Mouse (Mus musculus): ENCODE measurements at regions not wholly inside any gene's neighbourhood (a gene's known extent, or its start where the extent isn't known, plus 50 kb on each side); places are given as distances from the start of the nearest gene placed in this dataset.

DNA sequence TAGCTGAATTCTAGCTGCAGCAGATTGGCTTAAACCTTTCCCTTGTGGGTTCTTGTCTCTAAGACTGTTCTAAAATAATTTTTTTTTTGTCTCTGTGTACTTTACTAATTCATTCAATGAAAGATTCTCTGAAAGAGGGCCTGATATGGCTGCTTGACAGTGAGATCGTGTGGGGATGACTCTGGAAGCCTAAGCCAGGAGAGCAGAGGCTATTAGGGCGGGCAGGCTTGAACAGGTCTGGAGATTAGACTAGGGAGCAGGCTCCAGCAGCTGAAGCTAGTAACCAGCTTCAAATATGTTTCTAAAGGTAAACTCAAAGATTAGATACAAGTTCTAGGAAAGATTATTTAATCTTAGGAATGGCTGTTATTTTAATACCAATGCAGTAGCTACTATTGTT lies 491.9 kb downstream of the Plcl1 start:
- no peak overlapping the region for H3K4me3 ChIP-seq
- no peak overlapping the region for H3K4me2 ChIP-seq (replicated peaks)
- H3K27me3 ChIP-seq: peaks cover 38% of the 10 kb centered on the region
- no peak overlapping the region for H3K9ac ChIP-seq (replicated peaks)
- WGBS: 54% methylated on average over 2 of the region's 2 CpGs
- no peaks in the 10 kb centered on the region for H3K9me3 ChIP-seq
- no peak for ATAC-seq (ENCODE audit: low FRiP score, low read depth)
- H3K4me1 ChIP-seq: no peaks in the 10 kb centered on the region
- H3K36me3 ChIP-seq: no peaks in the 10 kb centered on the region
- no peak overlapping the region for H3K27ac ChIP-seq (replicated peaks)

DNA sequence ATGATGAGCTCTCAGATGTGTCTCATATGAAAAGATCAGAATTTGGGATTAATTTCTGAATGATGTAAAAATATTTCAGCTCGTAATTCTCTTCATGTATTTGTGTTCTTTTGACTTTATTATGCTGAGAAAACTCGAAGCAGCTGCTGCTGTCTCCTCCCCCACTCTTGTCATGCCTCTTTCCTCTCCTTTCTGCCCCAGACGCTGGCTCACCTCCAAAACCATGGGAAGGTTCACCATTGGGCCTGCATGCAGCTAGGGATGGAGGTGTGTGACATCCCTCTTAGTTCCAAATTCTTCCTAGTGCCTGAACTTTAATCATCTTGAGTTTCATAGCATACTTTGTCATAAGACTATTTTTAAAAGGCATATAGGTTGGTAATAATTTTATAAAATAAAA lies 492.3 kb downstream of the Plcl1 start:
- Histone ChIP-seq H3K4me2 (replicated peaks) (no peak overlapping the region), H3K9ac (replicated peaks) (no peak overlapping the region), H3K27me3 (peaks cover 33% of the 10 kb centered on the region), H3K27ac (replicated peaks) (no peak overlapping the region), H3K9me3 (no peaks in the 10 kb centered on the region), H3K36me3 (no peaks in the 10 kb centered on the region), H3K4me1 (no peaks in the 10 kb centered on the region), H3K4me3 (no peak overlapping the region)
- no peak for ATAC-seq (ENCODE audit: low FRiP score, low read depth)
- WGBS: 44% methylated on average over 3 of the region's 3 CpGs

DNA sequence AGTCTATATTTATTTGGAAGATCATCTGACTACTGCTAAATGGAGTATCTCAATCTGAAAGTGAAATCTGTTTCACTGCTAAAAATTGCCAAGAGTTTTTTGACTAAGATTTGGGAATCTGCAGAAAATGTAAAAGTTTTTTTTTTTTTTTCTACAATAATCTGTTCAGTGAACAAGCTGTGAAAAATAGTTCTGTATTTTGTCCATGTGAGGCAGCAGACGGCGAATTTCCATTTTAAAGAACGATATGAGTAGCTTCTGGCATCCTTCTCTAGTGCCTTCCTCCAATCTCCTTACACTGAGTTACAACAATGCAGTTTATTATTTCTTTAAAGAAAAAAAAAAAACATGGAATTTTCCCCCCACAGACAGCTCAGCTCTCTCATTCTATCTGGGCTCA lies 494.3 kb downstream of the Plcl1 start:
- Histone ChIP-seq H3K27me3 (peaks cover 24% of the 10 kb centered on the region), H3K4me3 (no peak overlapping the region), H3K4me1 (no peaks in the 10 kb centered on the region), H3K9me3 (no peaks in the 10 kb centered on the region), H3K9ac (replicated peaks) (no peak overlapping the region), H3K4me2 (replicated peaks) (no peak overlapping the region), H3K27ac (replicated peaks) (no peak overlapping the region), H3K36me3 (no peaks in the 10 kb centered on the region)
- ATAC-seq (ENCODE audit: low FRiP score, low read depth): no peak
- WGBS: 51% methylated on average over 3 of the region's 3 CpGs

DNA sequence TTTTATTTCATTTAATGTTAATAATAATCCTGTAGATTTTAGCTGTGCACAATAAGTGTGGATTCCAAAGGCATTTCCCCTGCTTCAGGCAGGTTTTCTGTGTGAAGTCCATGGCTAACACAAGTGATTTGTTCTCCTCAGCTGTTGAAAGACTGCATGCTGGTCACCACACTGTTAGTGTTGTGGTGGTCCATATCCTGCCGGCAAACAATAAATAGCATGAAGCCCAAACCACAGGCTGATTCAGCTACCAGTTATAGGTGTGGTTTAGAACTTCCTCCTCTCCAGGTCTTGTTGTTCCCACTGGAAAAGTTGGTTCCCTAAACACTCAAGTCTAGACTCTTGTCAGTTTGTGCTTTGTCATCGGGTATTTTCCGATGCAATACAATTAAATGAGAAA lies 497.5 kb downstream of the Plcl1 start:
- Histone ChIP-seq H3K4me2 (replicated peaks) (no peak overlapping the region), H3K9ac (replicated peaks) (no peak overlapping the region), H3K36me3 (no peaks in the 10 kb centered on the region), H3K4me1 (no peaks in the 10 kb centered on the region), H3K4me3 (no peak overlapping the region), H3K27ac (replicated peaks) (no peak overlapping the region), H3K9me3 (peaks cover 3% of the 10 kb centered on the region; the same call in 1 of the 2 replicates), H3K27me3 (peaks cover under 1% of the 10 kb centered on the region; the same call in 1 of the 2 replicates)
- no peak for ATAC-seq (ENCODE audit: low FRiP score, low read depth)
- WGBS: 94% methylated on average over 3 of the region's 3 CpGs

DNA sequence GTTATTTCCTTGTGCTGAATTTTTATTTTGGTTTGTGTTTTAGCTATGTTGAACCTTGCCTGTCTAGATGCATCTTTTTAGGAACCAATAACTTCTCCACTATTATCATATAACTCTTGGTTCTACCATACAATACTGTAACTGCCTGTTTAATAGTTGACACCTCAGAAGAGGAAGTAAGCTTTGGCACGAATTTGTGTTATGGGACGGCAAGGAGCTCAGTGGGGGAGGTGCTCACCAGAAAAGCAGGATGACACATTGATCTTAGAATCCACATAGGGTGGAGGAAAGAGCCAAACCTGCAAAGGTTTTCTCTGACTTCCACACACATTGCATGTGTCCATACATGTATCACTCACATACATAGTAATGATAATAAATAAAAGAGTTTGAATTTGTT lies 498.9 kb downstream of the Plcl1 start:
- Histone ChIP-seq H3K4me2 (replicated peaks) (no peak overlapping the region), H3K27me3 (no peaks in the 10 kb centered on the region), H3K36me3 (no peaks in the 10 kb centered on the region), H3K9ac (replicated peaks) (no peak overlapping the region), H3K4me1 (no peaks in the 10 kb centered on the region), H3K27ac (replicated peaks) (no peak overlapping the region), H3K4me3 (no peak overlapping the region), H3K9me3 (peaks cover 3% of the 10 kb centered on the region; the same call in 1 of the 2 replicates)
- ATAC-seq (ENCODE audit: low FRiP score, low read depth): no peak
- WGBS: 90% methylated on average over 2 of the region's 2 CpGs

DNA sequence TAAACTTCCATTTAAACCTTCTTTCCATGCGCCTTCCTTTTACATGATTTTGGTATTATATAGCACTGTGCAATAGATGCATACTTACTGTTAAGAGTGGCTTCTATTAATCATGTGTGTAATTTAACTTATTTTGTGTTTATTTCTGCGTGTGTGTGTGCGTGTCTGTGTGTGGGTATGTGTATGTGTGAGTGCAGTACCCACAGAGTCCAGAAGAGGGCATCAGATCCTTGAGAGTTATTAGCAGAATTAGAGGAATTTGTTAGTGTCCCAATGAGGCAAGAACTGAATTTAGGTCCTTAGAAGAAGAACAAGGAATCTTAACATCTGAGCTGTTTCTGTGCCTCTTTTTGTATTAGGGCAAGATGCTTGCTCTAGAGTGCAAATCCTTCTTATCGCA lies 499.5 kb downstream of the Plcl1 start:
- 96% methylated on average over 4 of the region's 4 CpGs for WGBS
- Histone ChIP-seq H3K9ac (replicated peaks) (no peak overlapping the region), H3K36me3 (no peaks in the 10 kb centered on the region), H3K27ac (replicated peaks) (no peak overlapping the region), H3K4me2 (replicated peaks) (no peak overlapping the region), H3K4me3 (no peak overlapping the region), H3K9me3 (peaks cover 3% of the 10 kb centered on the region; the same call in 1 of the 2 replicates), H3K27me3 (no peaks in the 10 kb centered on the region), H3K4me1 (no peaks in the 10 kb centered on the region)
- no peak for ATAC-seq (ENCODE audit: low FRiP score, low read depth)

DNA sequence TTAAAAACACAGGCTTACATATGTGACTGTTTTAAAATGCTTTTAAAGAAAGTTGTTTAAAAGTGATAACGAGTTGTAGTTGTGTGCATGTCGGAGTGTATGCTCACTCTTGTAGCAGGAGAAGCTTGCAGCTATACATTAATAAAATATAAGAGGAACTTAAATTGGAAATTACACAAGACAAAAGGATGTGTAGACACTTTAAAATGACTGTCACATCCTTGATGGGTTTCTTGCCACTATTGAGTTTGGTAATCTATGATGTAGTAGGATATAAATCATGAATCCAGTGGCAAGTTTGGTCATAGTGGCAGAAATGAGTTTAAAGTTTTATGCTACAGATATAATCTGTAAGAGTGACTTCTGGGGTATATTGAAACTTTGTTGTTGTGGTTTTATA lies 504.3 kb downstream of the Plcl1 start:
- H3K4me1 ChIP-seq: no peaks in the 10 kb centered on the region
- peaks cover 3% of the 10 kb centered on the region; the same call in 1 of the 2 replicates for H3K9me3 ChIP-seq
- H3K27me3 ChIP-seq: no peaks in the 10 kb centered on the region
- no peak for ATAC-seq (ENCODE audit: low FRiP score, low read depth)
- H3K27ac ChIP-seq (replicated peaks): no peak overlapping the region
- H3K4me2 ChIP-seq (replicated peaks): no peak overlapping the region
- no peaks in the 10 kb centered on the region for H3K36me3 ChIP-seq
- 91% methylated on average over 2 of the region's 2 CpGs for WGBS
- H3K4me3 ChIP-seq: no peak overlapping the region
- no peak overlapping the region for H3K9ac ChIP-seq (replicated peaks)

DNA sequence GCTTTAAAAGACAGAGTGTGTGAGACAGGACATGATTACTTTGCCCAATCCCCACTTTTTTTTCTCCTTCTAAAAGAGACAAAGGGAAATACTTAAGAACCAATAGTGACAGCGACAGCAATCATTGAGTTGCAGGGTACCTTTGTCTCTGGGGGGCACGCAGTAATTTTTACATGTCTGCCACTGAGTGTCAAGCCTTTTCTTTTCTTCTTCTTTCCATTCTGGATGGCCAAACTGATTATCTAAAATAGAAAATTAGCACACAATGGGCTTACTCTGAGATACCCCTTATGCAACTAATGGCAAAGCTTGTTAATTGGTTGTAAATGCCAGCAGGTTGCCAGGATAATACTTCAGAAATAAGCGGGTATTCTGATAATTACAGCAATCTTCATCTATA lies 508.6 kb downstream of the Plcl1 start:
- Histone ChIP-seq H3K9me3 (no peaks in the 10 kb centered on the region), H3K27ac (replicated peaks) (no peak overlapping the region), H3K9ac (replicated peaks) (no peak overlapping the region), H3K4me2 (replicated peaks) (no peak overlapping the region), H3K27me3 (no peaks in the 10 kb centered on the region; the same call in 1 of the 2 replicates), H3K36me3 (no peaks in the 10 kb centered on the region), H3K4me1 (no peaks in the 10 kb centered on the region), H3K4me3 (no peak overlapping the region)
- ATAC-seq (ENCODE audit: low FRiP score, low read depth): no peak
- 75% methylated on average over 3 of the region's 3 CpGs for WGBS

DNA sequence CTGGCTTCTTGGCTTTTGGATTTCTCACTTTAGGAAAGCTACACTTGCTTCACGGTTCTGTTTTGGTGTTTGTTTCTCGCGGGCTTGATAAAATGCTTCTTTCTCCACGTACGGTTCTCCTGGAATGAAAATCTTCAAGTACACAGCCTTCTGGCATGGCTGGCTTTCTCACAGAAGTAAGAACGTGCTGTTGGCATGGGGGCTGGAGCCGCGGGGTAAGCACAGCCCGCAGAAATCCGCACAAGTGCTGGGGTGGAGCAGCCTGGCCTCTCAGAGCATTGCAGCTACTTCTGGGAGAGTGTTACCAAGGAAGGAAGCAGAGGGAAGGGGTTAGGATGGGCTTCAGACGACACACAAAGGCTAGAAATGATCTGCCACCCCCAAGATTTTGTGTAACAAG lies 510.2 kb downstream of the Plcl1 start:
- H3K4me2 ChIP-seq (replicated peaks): no peak overlapping the region
- H3K27ac ChIP-seq (replicated peaks): no peak overlapping the region
- WGBS: 64% methylated on average over 11 of the region's 11 CpGs
- H3K4me3 ChIP-seq: no peak overlapping the region
- no peaks in the 10 kb centered on the region; the same call in 1 of the 2 replicates for H3K27me3 ChIP-seq
- no peaks in the 10 kb centered on the region for H3K36me3 ChIP-seq
- H3K9ac ChIP-seq (replicated peaks): no peak overlapping the region
- ATAC-seq (ENCODE audit: low FRiP score, low read depth): no peak
- H3K4me1 ChIP-seq: no peaks in the 10 kb centered on the region
- H3K9me3 ChIP-seq: no peaks in the 10 kb centered on the region

DNA sequence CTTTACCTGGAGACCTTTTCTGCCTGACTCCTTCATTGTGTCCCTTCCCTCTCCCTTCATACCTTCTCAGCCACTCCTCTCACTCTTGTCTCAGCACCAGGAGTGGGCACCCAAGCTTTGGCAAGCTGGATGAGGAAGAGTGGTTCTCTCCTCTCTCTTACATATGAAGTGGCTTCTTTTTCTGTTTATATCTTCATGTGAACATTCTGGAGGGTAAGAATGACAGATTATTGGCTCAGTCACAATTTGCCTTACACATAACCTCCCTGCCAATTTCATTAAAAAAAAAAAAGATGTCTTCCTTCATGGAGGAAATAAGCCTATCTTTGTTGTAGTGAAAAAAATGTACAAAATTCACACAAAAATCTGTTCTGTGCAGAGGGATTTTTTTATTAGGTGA lies 513.8 kb downstream of the Plcl1 start:
- ATAC-seq (ENCODE audit: low FRiP score, low read depth): no peak
- H3K27me3 ChIP-seq: no peaks in the 10 kb centered on the region; the same call in 1 of the 2 replicates
- H3K9me3 ChIP-seq: no peaks in the 10 kb centered on the region
- H3K9ac ChIP-seq (replicated peaks): no peak overlapping the region
- no peak overlapping the region for H3K4me3 ChIP-seq
- no peak overlapping the region for H3K4me2 ChIP-seq (replicated peaks)
- no peak overlapping the region for H3K27ac ChIP-seq (replicated peaks)
- H3K4me1 ChIP-seq: no peaks in the 10 kb centered on the region
- H3K36me3 ChIP-seq: no peaks in the 10 kb centered on the region

DNA sequence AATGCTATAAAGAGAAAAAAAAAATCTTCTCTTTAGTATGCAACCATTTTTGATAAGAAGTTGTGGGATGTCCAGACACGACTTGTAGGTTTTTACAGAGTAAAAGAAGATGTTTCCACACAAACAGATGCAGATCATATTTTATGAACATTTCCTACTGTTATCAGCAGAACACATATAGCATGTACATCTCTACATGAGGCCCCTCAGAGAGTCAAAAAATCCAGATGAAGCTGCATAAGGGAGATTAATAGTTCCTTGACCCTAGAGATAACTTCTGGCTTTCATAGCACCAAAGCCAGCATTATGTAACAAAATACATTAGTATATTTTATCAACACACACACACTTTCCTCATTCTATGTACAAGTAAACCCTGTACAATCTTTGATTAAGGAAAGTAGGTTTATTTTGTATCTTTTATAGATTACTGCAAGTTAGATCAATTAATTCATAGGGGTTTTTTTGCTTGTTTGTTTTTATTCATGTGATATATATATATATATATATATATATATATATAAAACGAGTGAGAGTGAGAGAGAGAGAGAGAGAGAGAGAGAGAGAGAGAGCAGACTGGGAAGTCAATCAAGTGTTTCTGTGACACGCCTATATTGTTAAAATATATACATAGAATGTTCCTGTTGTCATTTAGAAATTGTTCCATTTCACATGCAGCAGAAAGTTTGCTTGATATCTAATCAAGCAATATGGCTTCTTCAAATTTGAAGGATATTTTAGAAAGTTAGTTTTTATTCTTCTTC lies 541.2 kb downstream of the Plcl1 start:
- no peak overlapping the region for H3K27ac ChIP-seq (replicated peaks)
- no peak overlapping the region for H3K4me2 ChIP-seq (replicated peaks)
- H3K9me3 ChIP-seq: no peaks in the 10 kb centered on the region
- 76% methylated on average over 3 of the region's 3 CpGs for WGBS
- no peak overlapping the region for H3K9ac ChIP-seq (replicated peaks)
- no peaks in the 10 kb centered on the region for H3K4me1 ChIP-seq
- no peaks in the 10 kb centered on the region for H3K27me3 ChIP-seq
- H3K36me3 ChIP-seq: no peaks in the 10 kb centered on the region
- no peak for ATAC-seq (ENCODE audit: low FRiP score, low read depth)
- no peak overlapping the region for H3K4me3 ChIP-seq

DNA sequence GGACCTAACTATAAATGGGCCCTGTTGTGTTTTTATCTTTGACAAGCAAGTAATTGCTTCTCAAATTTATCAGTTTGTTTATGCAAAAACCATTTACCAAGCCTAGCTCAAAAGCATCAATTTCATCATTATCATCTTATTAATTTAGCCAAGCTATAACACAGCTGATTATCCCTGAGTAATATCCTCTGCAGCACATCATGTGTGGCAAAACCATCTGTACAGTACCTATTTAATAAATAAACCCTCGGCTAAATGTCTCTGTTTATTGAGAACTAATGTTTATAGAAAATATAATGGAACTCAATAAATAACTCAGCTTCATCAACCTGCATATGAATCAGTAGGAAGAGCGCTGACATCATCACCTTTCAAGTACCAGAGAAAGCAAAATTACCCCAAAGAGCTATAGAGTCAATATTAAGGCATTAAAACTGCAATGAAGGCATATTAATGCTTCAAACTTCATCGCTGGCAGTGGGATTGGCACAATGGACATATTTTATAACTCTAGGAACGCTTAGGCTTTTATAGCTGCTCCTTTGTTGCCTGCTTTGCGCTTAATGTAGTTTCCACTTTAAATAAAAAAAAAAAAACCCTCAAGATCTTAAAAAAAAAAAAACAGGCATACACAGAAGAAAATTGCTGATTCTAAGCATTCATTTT lies 542.0 kb downstream of the Plcl1 start:
- Histone ChIP-seq H3K4me1 (no peaks in the 10 kb centered on the region), H3K27me3 (no peaks in the 10 kb centered on the region), H3K36me3 (no peaks in the 10 kb centered on the region), H3K4me3 (no peak overlapping the region), H3K9ac (replicated peaks) (no peak overlapping the region), H3K27ac (replicated peaks) (no peak overlapping the region), H3K4me2 (replicated peaks) (no peak overlapping the region), H3K9me3 (no peaks in the 10 kb centered on the region)
- 86% methylated on average over 5 of the region's 5 CpGs for WGBS
- no peak for ATAC-seq (ENCODE audit: low FRiP score, low read depth)

Measured in midbrain, embryonic 12.5 days (tissue).